Mouse (Mus musculus) retina, embryonic 14.5 days (tissue): Measurements from ENCODE around the gene Ube3b.
A peak's percentile ranks its signal among the peaks of the same experiment; 100 is the strongest.

Experiments
- DNase-seq: peaks from one replicate; pipeline ENCODE4 v3.0.0-alpha.2; 2015; ENCODE audit warnings: low spot score

Gene Ube3b

DNA sequence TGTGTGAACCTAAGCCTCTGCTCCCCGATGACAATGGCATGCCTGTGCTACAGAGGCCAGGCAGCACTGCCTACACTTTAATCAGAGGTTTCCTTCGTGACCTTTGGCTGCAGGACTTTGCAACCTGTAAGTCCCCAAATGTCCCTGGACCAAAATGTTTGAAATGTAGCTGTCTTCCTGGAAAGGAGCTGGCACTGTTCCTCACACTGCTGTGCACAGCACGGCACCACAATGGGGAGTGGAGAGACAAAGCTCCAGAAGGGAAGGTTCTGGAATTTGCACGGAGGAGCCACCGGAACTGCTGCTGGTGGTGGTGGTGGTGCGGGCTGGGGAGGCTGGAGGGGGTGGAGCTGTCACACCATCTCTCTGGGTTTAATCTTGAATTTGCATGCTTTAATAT is 46.3 kb downstream of the Ube3b start:
- DNase-seq: no peak

- DNase-seq: no peak
Observed at GRCm38 (mm10) chr5:114428621-114429020, 48.2 kb downstream of the Ube3b start.

GRCm38 (mm10) chr5:114429781-114430180 is 49.4 kb downstream of the Ube3b start:
- no peak for DNase-seq

GRCm38 (mm10) chr5:114434359-114434758 is 54.0 kb downstream of the Ube3b start:
- no peak for DNase-seq

- DNase-seq: no peak
Observed at GRCm38 (mm10) chr5:114435588-114435987, 55.2 kb downstream of the Ube3b start.

DNA sequence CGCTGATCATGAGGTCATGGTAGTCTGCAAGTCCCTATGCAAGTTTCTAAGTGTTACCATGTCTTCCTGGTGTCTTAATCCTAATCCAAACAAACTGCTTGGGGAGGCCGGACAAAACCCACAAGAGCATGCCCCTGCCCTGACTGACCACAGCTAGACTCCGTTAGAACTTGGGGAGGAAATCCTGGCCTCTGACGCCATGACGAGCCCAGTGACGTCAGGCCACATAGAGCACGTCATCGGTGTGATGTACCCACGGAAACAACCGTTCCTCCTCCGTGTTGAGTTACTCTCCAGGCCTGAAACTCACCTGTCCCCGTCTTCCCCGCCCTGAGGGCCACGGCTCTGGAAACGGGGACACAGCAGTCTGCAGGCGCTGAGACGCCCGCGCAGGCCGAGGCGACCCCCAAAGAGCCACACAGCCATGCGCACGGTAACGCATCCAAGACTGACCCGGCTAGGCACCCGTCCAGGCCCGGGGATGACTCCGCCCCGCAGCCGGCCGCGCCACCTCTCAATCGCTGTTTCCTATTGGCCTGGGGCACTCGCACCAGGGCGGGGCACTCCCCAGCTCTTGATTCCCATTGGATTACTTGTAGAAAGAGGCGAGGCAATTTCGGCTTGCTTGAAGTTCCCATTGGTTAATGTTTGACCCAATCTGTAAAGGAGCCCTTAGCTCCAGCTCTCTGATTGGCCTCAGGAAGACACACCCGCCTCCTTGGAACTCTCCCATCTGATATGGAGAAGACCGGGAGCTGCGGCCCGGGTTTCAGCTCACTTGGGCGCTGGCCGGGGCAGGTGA is 63.4 kb downstream of the Ube3b start, which contains the start of the genes Mmab and Mvk:
Mmab (minus strand) TSS at position 495 of the 802 bp plus-strand sequence.
Mvk (plus strand) TSS at position 704 of the 802 bp plus-strand sequence.
- peak; percentile 99 for DNase-seq

DNA sequence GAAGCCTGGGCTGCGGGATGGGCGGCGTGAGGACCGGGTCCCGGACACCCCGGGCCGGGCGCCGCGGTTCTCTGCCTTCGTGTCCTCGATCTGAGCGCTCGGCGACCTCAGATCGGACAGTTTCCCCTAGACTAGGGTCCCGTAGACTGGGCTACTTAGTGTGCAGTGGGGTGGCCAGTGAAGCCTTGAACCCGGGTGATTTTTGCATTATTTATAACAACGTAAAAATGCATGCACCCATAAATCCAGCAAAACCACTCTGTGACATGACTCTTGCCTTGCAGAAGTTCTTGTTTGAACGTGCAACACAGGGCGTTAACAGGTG is 63.9 kb downstream of the Ube3b start:
- no peak for DNase-seq

- DNase-seq: no peak
Observed at GRCm38 (mm10) chr5:114449011-114449410, 68.6 kb downstream of the Ube3b start.

DNA sequence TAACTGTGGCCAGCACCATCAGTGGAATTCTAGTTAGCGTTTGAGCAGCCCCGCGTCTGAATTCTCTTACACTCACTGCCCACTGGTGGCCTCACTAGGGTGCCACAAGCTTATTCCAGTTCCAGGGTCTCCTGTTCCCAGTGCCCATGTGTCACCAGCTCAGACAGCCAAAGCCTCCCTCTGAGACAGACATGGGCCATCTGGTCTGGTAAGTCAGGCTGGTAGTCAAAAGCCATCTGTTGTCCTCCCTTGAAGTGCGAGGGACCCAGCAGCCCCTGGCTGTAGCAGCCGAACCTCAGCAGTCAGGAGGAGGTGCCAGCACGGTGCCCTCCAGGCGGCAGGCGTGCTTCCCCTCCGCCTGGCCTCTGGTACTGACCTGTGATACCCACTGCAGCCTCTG is 75.9 kb downstream of the Ube3b start:
- peak; percentile 55 for DNase-seq

GRCm38 (mm10) chr5:114456995-114457605 is 76.7 kb downstream of the Ube3b start:
- no peak for DNase-seq

DNA sequence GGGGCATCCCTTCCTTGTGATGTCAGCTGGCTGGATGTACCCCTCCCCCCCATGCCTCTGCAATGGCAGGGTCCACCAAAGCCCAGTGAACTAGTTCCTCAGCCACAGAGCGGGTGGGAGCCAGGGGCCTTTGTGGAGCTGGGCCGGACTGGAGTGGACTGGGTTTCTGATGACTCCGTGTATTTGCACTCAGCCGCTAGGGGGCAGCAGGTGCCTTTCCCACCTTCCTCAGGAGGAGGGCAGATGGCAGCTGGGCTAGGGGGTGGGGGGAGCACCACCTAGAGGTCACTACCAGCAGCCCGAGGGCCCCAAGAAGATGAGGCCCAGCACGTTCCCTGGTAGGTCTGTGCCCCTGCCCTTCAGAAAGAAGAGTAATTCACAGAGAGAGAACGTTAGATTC is 80.8 kb downstream of the Ube3b start:
- DNase-seq: peak; percentile 93

DNA sequence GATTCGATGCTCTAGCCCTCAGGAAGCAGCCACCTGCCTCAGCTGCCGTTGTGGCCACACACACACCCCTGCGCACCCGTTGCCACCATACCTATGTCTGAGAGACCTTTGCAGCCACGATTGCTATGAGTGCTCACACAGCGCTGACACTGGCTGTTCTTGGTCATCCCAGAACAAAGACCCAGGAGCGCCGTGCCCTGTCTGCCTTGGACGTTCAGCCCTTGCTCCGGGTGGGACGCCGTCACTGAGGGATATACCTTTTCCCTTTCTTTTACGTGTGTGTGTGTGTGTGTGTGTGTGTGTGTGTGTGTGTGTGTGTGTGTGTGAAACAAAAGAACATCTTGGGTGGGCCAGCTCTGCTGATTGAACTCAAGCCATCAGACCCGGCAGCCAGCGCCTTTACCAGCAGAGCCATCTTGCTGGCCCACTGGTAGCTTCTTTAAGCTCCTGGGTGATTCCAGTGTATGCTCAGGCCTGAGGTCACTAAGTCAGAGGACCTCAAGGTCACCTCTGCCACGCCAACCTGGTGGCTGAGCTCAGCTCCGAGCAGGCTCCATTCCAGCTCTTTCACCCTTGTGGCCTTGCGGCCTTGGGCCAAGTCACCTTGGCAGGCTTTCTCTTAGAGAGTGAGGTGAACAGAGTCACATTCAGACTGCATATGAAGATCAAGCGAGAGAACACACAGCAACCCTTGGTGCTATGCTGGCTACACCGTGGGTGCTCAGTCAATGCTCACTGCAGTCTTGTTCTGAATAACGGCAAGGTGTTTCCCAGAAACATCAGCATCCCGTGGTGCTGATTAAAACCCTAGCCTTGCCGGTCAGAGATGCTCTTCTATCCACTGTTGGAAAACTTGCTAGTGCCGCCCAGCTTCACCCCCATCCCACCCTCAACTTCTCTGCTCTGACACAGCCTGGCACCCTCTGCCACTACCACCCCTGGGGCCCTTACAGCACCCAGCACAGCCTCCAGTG is 81.9 kb downstream of the Ube3b start:
- no peak for DNase-seq

GRCm38 (mm10) chr5:114464561-114464960 is 84.2 kb downstream of the Ube3b start:
- no peak for DNase-seq

GRCm38 (mm10) chr5:114465641-114466040 is 85.2 kb downstream of the Ube3b start:
- DNase-seq: peak; percentile 51

GRCm38 (mm10) chr5:114467019-114467418 is 86.6 kb downstream of the Ube3b start:
- no peak for DNase-seq

- peak; percentile 97 for DNase-seq
Observed at GRCm38 (mm10) chr5:114467430-114467829, 87.0 kb downstream of the Ube3b start.

DNA sequence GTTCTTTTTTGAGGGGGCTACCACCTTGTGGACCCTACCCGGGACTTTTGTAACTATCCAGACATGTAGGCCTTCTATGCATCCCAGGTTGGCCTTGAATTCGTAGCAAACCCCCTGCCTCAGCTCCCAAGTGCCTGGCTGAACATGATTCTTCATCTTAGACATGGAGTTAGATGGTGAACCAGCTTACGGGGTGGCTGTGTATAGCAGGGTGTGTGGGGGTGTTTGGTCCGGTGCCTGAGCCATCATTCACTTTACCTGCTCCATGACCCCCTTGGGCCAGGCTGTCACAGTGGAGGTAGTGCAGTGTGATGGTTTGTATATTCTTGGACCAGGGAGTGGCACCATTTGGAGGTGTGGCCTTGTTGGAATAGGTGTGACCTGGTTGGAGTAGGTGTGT is 87.6 kb downstream of the Ube3b start:
- DNase-seq: no peak

- no peak for DNase-seq
Observed at GRCm38 (mm10) chr5:114470359-114470758, 90.0 kb downstream of the Ube3b start.
